Mouse (Mus musculus): ENCODE data around the gene Borcs5.

DNA sequence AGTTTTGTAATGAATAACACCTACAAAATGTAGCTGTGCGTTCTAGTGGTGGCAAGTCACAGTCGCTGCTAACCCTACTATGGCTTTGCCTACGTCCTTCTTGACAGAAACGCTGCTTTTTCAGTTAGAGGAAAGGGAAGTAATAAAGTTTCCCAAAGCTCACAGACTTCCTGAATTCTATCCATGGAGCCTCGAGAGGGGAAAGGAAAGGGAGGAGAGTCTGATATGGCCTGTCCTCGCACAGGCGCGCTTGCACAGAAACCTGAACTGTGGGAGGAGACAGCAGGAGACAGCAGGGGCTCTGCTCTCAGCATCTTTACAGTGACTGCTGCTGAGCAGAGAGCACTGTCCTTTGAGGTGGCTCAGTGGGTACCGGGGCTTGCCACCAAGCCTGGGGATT is 8.9 kb upstream of the Borcs5 start:
- TF ChIP-seq POLR2A (IDR thresholded peaks at IDR 0.05; ENCODE audit: low read depth, low read length), result no peak
- no peak for TF ChIP-seq CTCF (IDR thresholded peaks at IDR 0.05; ENCODE audit: borderline replicate concordance, insufficient read depth, low read length)
